Mouse (Mus musculus): ENCODE data around the gene Cpne6. TPM values are rescaled to one million over a fixed set of nuclear protein-coding genes. Genes with fewer than 3 reads are reported as not detected.

Cpne6 gene
- total and polyA plus RNA-seq, 3 experiments = not detected

- Histone ChIP-seq H3K4me3 (replicated peaks in 1 of 3; ENCODE audit: low read depth in 2 of 3, low read length in 2 of 3, poor library complexity in 1 of 3) (no peak overlapping the region), H3K27me3 (replicated peaks) (peaks cover 28% of the 10 kb centered on the region), H3K4me1 (ENCODE audit: control insufficient read depth in 1 of 2, insufficient read depth in 2 of 2) (peaks cover 0 to 13% of the 10 kb centered on the region in 2 experiments; a peak in 2 of 4 replicates), H3K36me3 (replicated peaks in 1 of 2; ENCODE audit: control insufficient read depth in 1 of 2, insufficient read depth in 1 of 2, low read length in 1 of 2) (no peaks in the 10 kb centered on the region), H3K79me2 (replicated peaks; ENCODE audit: control insufficient read depth, extremely low read depth, insufficient read depth, poor library complexity, severe bottlenecking) (no peaks in the 10 kb centered on the region), H3K9me3 (replicated peaks; ENCODE audit: low read length) (no peaks in the 10 kb centered on the region), H3K27ac (ENCODE audit: insufficient read depth, low read depth) (no peak overlapping the region), H3K4me2 (ENCODE audit: insufficient read depth, low read depth, poor library complexity, severe bottlenecking) (no peak overlapping the region), H3K9ac (ENCODE audit: insufficient read depth, low read depth) (no peak overlapping the region)
- in situ Hi-C loops (cut with MboI; ENCODE audit: low pct_ligation_motif_present, low pct_unique_long_range_greater_than_20kb, low sequenced_read_pairs) = no loop called here
- no peak for DNase-seq (ENCODE audit: extremely low read depth)
- no peak for TF ChIP-seq SIN3A (IDR thresholded peaks at IDR 0.05; ENCODE audit: low read length)
- no peak for TF ChIP-seq ZC3H11A (IDR thresholded peaks at IDR 0.05; ENCODE audit: low read depth, low read length)
- TF ChIP-seq ETS1 (conservative IDR thresholded peaks at IDR 0.05; ENCODE audit: low read depth, low read length) = no peak
- no peak for TF ChIP-seq CHD1 (IDR thresholded peaks at IDR 0.05; ENCODE audit: low read depth, low read length)
- TF ChIP-seq ZMIZ1 (IDR thresholded peaks at IDR 0.05; ENCODE audit: low read depth, low read length) = no peak
- TF ChIP-seq USF1 (IDR thresholded peaks at IDR 0.05; ENCODE audit: low read depth, low read length) = no peak
- no peak for TF ChIP-seq MAFK (IDR thresholded peaks at IDR 0.05; ENCODE audit: insufficient replicate concordance, low read length)
- dilution Hi-C loops (cut with MboI; ENCODE audit: extremely low pct_ligation_motif_present, extremely low pct_unique_long_range_greater_than_20kb, low sequenced_read_pairs) = no loop called here
Measured at GRCm38 (mm10) chr14:55468301-55468741, 41.9 kb upstream of the Cpne6 start.

DNA sequence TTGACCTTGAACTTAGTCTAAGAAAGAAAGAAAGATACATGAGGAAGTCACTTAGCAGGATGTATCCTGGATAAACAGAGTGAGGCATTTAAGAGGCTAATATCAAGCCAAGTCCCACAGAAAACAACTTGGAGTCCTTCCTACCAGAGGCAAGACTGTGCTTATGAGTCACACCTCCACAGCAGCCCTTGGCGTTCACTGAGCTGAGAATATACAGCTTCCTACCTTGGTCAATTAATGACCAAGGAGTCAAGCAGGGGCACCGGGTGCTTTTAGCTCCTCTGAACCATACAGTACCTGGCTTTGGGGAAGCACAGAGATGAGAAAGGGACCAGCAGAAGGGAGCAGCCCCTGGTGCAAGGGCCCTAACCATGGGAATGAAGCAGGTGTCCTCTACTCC lies 41.2 kb upstream of the Cpne6 start:
- H3K36me3 ChIP-seq (replicated peaks in 1 of 2; ENCODE audit: control insufficient read depth in 1 of 2, insufficient read depth in 1 of 2, low read length in 1 of 2) = no peaks in the 10 kb centered on the region
- no peak overlapping the region for H3K27ac ChIP-seq (ENCODE audit: insufficient read depth, low read depth)
- H3K27me3 ChIP-seq (replicated peaks) = peaks cover 27% of the 10 kb centered on the region
- dilution Hi-C loops (cut with MboI; ENCODE audit: extremely low pct_ligation_motif_present, extremely low pct_unique_long_range_greater_than_20kb, low sequenced_read_pairs) = no loop called here
- H3K79me2 ChIP-seq (replicated peaks; ENCODE audit: control insufficient read depth, extremely low read depth, insufficient read depth, poor library complexity, severe bottlenecking) = no peaks in the 10 kb centered on the region
- in situ Hi-C loops (cut with MboI; ENCODE audit: low pct_ligation_motif_present, low pct_unique_long_range_greater_than_20kb, low sequenced_read_pairs) = no loop called here
- H3K9me3 ChIP-seq (replicated peaks; ENCODE audit: low read length) = no peaks in the 10 kb centered on the region
- no peak overlapping the region for H3K4me2 ChIP-seq (ENCODE audit: insufficient read depth, low read depth, poor library complexity, severe bottlenecking)
- no peak for TF ChIP-seq ZMIZ1 (IDR thresholded peaks at IDR 0.05; ENCODE audit: low read depth, low read length)
- no peak for TF ChIP-seq TCF12 (IDR thresholded peaks at IDR 0.05; ENCODE audit: low read depth, low read length)
- no peak for TF ChIP-seq HCFC1 (IDR thresholded peaks at IDR 0.05; ENCODE audit: low read depth, low read length)
- TF ChIP-seq BHLHE40 (IDR thresholded peaks at IDR 0.05; ENCODE audit: low read depth, low read length) = no peak
- TF ChIP-seq SMC3 (IDR thresholded peaks at IDR 0.05; ENCODE audit: low read depth, low read length) = no peak
- no peak for TF ChIP-seq RAD21 (IDR thresholded peaks at IDR 0.05; ENCODE audit: low read depth, low read length)
- no peak for TF ChIP-seq USF1 (IDR thresholded peaks at IDR 0.05; ENCODE audit: low read depth, low read length)
- no peak for TF ChIP-seq SIN3A (IDR thresholded peaks at IDR 0.05; ENCODE audit: low read length)
- no peak for TF ChIP-seq NRF1 (IDR thresholded peaks at IDR 0.05; ENCODE audit: low read depth, low read length)
- H3K4me1 ChIP-seq (ENCODE audit: control insufficient read depth in 1 of 2, insufficient read depth in 2 of 2) = peaks cover 0 to 13% of the 10 kb centered on the region in 2 experiments; a peak in 2 of 4 replicates
- no peak overlapping the region for H3K9ac ChIP-seq (ENCODE audit: insufficient read depth, low read depth)
- H3K4me3 ChIP-seq (replicated peaks in 1 of 3; ENCODE audit: low read depth in 2 of 3, low read length in 2 of 3, poor library complexity in 1 of 3) = no peak overlapping the region
- no peak for DNase-seq (ENCODE audit: extremely low read depth)

GRCm38 (mm10) chr14:55469821-55470220 lies 40.4 kb upstream of the Cpne6 start:
- no peak overlapping the region for H3K4me2 ChIP-seq (ENCODE audit: insufficient read depth, low read depth, poor library complexity, severe bottlenecking)
- in situ Hi-C loops (cut with MboI; ENCODE audit: low pct_ligation_motif_present, low pct_unique_long_range_greater_than_20kb, low sequenced_read_pairs) (no loop called here), dilution Hi-C loops (cut with MboI; ENCODE audit: extremely low pct_ligation_motif_present, extremely low pct_unique_long_range_greater_than_20kb, low sequenced_read_pairs) (no loop called here)

More at GRCm38 (mm10) chr14:55469821-55470220, 40.4 kb upstream of the Cpne6 start:
- no peaks in the 10 kb centered on the region for H3K36me3 ChIP-seq (replicated peaks in 1 of 2; ENCODE audit: control insufficient read depth in 1 of 2, insufficient read depth in 1 of 2, low read length in 1 of 2)
- H3K27me3 ChIP-seq (replicated peaks) = peaks cover 25% of the 10 kb centered on the region
- H3K4me3 ChIP-seq (replicated peaks in 1 of 3; ENCODE audit: low read depth in 2 of 3, low read length in 2 of 3, poor library complexity in 1 of 3) = no peak overlapping the region
- DNase-seq (ENCODE audit: extremely low read depth) = no peak
- no peak overlapping the region for H3K9ac ChIP-seq (ENCODE audit: insufficient read depth, low read depth)
- H3K27ac ChIP-seq (ENCODE audit: insufficient read depth, low read depth) = no peak overlapping the region
- H3K4me1 ChIP-seq (ENCODE audit: control insufficient read depth in 1 of 2, insufficient read depth in 2 of 2) = peaks cover 0 to 13% of the 10 kb centered on the region in 2 experiments; a peak in 2 of 4 replicates
- no peak for TF ChIP-seq GABPA (IDR thresholded peaks at IDR 0.05; ENCODE audit: insufficient replicate concordance, low read depth, low read length)
- TF ChIP-seq SIN3A (IDR thresholded peaks at IDR 0.05; ENCODE audit: low read length) = no peak
- TF ChIP-seq NELFE (IDR thresholded peaks at IDR 0.05; ENCODE audit: low read depth, low read length) = no peak
- no peak for TF ChIP-seq NRF1 (IDR thresholded peaks at IDR 0.05; ENCODE audit: low read depth, low read length)
- no peak for TF ChIP-seq JUND (conservative IDR thresholded peaks at IDR 0.05; ENCODE audit: low read depth, low read length)
- no peak for TF ChIP-seq USF1 (IDR thresholded peaks at IDR 0.05; ENCODE audit: low read depth, low read length)
- TF ChIP-seq MEF2A (IDR thresholded peaks at IDR 0.05; ENCODE audit: borderline replicate concordance, low read depth, low read length) = no peak
- no peak for TF ChIP-seq MXI1 (IDR thresholded peaks at IDR 0.05; ENCODE audit: low read depth, low read length)
- no peak for TF ChIP-seq EP300 (IDR thresholded peaks at IDR 0.05; ENCODE audit: low read length)
- TF ChIP-seq PAX5 (IDR thresholded peaks at IDR 0.05; ENCODE audit: low read length) = no peak
- no peak for TF ChIP-seq BHLHE40 (IDR thresholded peaks at IDR 0.05; ENCODE audit: low read depth, low read length)
- TF ChIP-seq ETS1 (conservative IDR thresholded peaks at IDR 0.05; ENCODE audit: low read depth, low read length) = no peak
- TF ChIP-seq ZC3H11A (IDR thresholded peaks at IDR 0.05; ENCODE audit: low read depth, low read length) = no peak
- no peak for TF ChIP-seq SMC3 (IDR thresholded peaks at IDR 0.05; ENCODE audit: low read depth, low read length)
- no peak for TF ChIP-seq ELF1 (IDR thresholded peaks at IDR 0.05; ENCODE audit: low read depth, low read length)
- TF ChIP-seq POLR2AphosphoS2 (IDR thresholded peaks at IDR 0.05; ENCODE audit: low read depth, low read length) = no peak
- no peak for TF ChIP-seq KAT2A (IDR thresholded peaks at IDR 0.05; ENCODE audit: insufficient replicate concordance, low read length)
- H3K79me2 ChIP-seq (replicated peaks; ENCODE audit: control insufficient read depth, extremely low read depth, insufficient read depth, poor library complexity, severe bottlenecking) = no peaks in the 10 kb centered on the region
- H3K9me3 ChIP-seq (replicated peaks; ENCODE audit: low read length) = no peaks in the 10 kb centered on the region
